Mouse (Mus musculus) kidney, postnatal 0 days (tissue): ENCODE measurements around the gene Setd7. TPM values are rescaled to one million over a fixed set of nuclear protein-coding genes. Genes with fewer than 3 reads are reported as not detected.
"Not testable (repeated sequence)": the region's sequence is repeated elsewhere in the genome, so short reads cannot be mapped to it uniquely, and the experiment has no call there.

Experiments
- ATAC-seq: fragments of 200-750 bp; cut with Nextera tagmentation; replicated peaks from 2 replicates; pipeline ENCODE4 v1.8.0; 2017; ENCODE audit warnings: low read depth, moderate number of reproducible peaks, moderate TSS enrichment, moderate library complexity; ENCODE audit not compliant: low FRiP score
- DNase-seq: peaks from one replicate; pipeline ENCODE4 v3.0.0-alpha.2; 2016; ENCODE audit warnings: low spot score
- H3K27ac ChIP-seq: fragments of 300-500 bp; sonication (generic); 2 replicates; pipeline ENCODE4 v1.5.1; 2014; ENCODE audit warnings: mild to moderate bottlenecking
- H3K27me3 ChIP-seq: fragments of 300-500 bp; sonication (generic); 2 replicates; pipeline ENCODE4 v1.6.1; 2014; ENCODE audit warnings: low read length, mixed read lengths; ENCODE audit not compliant: insufficient read depth
- H3K36me3 ChIP-seq: fragments of 300-500 bp; sonication (generic); 2 replicates; pipeline ENCODE4 v1.6.1; 2014; ENCODE audit warnings: low read length, mixed read lengths; ENCODE audit not compliant: insufficient read depth
- H3K4me1 ChIP-seq: fragments of 300-500 bp; sonication (generic); replicated peaks from 2 replicates; pipeline ENCODE4 v1.6.1; 2014; ENCODE audit warnings: antibody characterized with exemption, low read length, mixed read lengths; ENCODE audit not compliant: insufficient read depth
- H3K4me2 ChIP-seq: fragments of 300-500 bp; sonication (generic); 2 replicates; pipeline ENCODE4 v1.6.1; 2014; ENCODE audit warnings: mild to moderate bottlenecking, low read length, moderate library complexity, mixed read lengths
- H3K4me3 ChIP-seq: fragments of 300-500 bp; sonication (generic); replicated peaks from 2 replicates; pipeline ENCODE4 v1.5.1; 2014; ENCODE audit warnings: low read depth, low read length
- H3K9ac ChIP-seq: fragments of 300-500 bp; sonication (generic); 2 replicates; pipeline ENCODE4 v1.6.1; 2014; ENCODE audit warnings: low read depth, low read length
- H3K9me3 ChIP-seq: fragments of 300-500 bp; sonication (generic); replicated peaks from 2 replicates; pipeline ENCODE4 v1.6.1; 2016; ENCODE audit warnings: low read length, inconsistent platforms, mixed read lengths
- CTCF ChIP-seq: IDR thresholded peaks from 2 replicates; pipeline ENCODE4 v1.5.1; 2016; ENCODE audit warnings: antibody characterized with exemption, low read depth, mild to moderate bottlenecking, moderate library complexity
- WGBS: fragments of 180-500 bp; shearing (Covaris S2); extraction: QIAGEN DNeasy Blood & Tissue Kit; methylation state at CpG from one replicate; pipeline ENCODE4 v1.1.7; 2014; 5-methylcytosine and 5-hydroxymethylcytosine counted together
- polyA plus RNA-seq: library from polyadenylated mRNA; unstranded; fragments of >200 nt; fragmentation: Nextera tagmentation; extraction: Ambion mirVana; gene quantifications from 2 replicates; pipeline ENCODE4 v1.2.1, GENCODE M21; 2015

Setd7 gene
- polyA plus RNA-seq, 1 experiment from 2014 or later, result 2.0 TPM

DNA sequence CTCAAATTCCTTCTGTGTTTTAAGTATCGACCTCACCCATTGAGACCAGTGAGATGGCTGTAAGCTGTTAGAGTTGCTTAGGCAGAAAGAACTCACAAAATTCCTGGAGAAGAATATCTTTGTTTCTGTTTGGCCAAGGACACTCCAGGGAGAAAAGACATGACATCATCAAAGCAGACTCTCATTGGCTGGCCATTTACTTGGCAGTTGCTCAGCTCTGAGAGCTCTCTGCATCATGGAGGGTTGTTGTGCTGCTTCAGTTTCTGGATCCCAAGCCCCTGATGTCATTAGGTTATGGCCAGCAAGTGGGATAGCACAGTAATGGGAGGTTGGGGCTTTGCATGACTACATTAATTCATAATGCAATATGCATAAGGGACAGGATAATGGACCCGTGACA, 35.9 kb upstream of the Setd7 start:
- H3K27me3 ChIP-seq, result no peaks in the 10 kb centered on the region
- WGBS, result 85% methylated on average over 2 of the region's 2 CpGs
- H3K4me2 ChIP-seq, result no peak overlapping the region
- H3K4me1 ChIP-seq, result no peaks in the 10 kb centered on the region
- no peak overlapping the region for H3K27ac ChIP-seq
- H3K36me3 ChIP-seq, result no peaks in the 10 kb centered on the region
- no peaks in the 10 kb centered on the region for H3K9me3 ChIP-seq
- ATAC-seq, result no peak
- H3K9ac ChIP-seq, result no peak overlapping the region
- peak; percentile 21 for DNase-seq
- no peak overlapping the region for H3K4me3 ChIP-seq
- no peak for TF ChIP-seq CTCF

DNA sequence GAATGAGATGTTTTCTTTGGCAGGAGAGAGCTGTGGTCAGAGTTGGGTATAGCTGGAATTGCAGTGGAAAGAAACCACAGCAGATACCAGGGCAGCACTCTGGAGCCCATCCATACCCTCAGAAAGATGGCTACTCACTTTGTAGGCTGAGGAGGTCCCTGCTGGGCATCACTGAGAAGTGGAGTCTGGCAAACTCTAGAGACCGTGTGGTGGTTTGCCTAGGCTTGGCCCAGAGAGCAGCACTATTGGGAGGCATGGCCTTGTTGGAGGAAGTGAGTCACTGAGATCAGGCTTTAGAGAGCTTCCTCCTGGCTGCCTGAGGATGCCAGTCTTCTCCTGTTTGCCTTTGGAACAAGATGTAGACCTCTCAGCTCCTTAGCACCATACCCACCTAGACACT, 32.8 kb upstream of the Setd7 start:
- Histone ChIP-seq H3K9me3 (no peaks in the 10 kb centered on the region), H3K4me3 (no peak overlapping the region), H3K9ac (no peak overlapping the region), H3K27ac (no peak overlapping the region), H3K27me3 (no peaks in the 10 kb centered on the region), H3K4me1 (no peaks in the 10 kb centered on the region), H3K4me2 (no peak overlapping the region), H3K36me3 (no peaks in the 10 kb centered on the region)
- 88% methylated on average over 1 of the region's 1 CpGs for WGBS
- no peak for DNase-seq
- ATAC-seq, result no peak
- no peak for TF ChIP-seq CTCF

GRCm38 (mm10) chr3:51591591-51591990, 30.9 kb upstream of the Setd7 start:
- Histone ChIP-seq H3K4me2 (no peak overlapping the region), H3K4me3 (no peak overlapping the region), H3K9me3 (no peaks in the 10 kb centered on the region), H3K9ac (no peak overlapping the region), H3K27me3 (no peaks in the 10 kb centered on the region), H3K27ac (no peak overlapping the region), H3K36me3 (no peaks in the 10 kb centered on the region), H3K4me1 (no peaks in the 10 kb centered on the region)
- no peak for DNase-seq
- no peak for TF ChIP-seq CTCF
- no peak for ATAC-seq
- WGBS, result 93% methylated on average over 6 of the region's 6 CpGs

DNA sequence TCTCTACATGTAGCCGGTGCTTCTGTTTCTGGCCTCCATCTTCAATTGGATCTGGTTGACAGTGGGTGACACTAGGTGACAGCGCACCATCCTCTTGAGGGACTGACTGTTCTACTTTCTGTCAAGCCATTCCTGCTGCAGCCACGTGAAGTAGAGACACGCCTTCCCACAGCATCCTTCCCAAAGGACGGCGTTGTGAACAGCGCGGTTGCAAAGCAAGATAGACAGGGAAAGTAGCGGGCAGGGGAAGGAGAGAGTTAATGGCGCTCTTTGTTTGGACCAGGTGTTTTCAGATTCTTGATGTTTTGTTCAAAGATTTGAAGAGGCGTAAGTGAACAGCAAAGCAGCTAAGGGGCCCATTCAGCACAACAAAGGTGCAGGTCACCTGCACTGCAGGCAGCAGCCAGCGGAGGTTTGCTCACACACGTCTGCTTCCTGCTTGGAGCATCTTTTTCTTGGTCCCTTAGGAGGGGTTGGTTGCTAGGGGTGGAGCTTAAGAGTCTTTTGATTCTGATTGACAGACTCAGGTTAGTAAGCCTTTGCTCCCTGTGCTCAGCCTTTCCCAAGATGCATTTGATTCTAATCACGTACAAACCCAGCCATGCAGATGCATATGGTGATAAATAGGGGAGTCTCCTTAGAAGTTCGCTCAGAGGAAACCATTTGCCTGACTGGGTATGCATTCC, 29.7 kb upstream of the Setd7 start:
- ATAC-seq (peak; percentile 57; the same call in 1 of the 2 replicates), DNase-seq (no peak)
- H3K36me3 ChIP-seq, result no peaks in the 10 kb centered on the region
- H3K9me3 ChIP-seq, result no peaks in the 10 kb centered on the region
- H3K9ac ChIP-seq, result no peak overlapping the region
- H3K4me2 ChIP-seq, result no peak overlapping the region
- H3K4me1 ChIP-seq, result no peaks in the 10 kb centered on the region
- no peak for TF ChIP-seq CTCF
- no peaks in the 10 kb centered on the region for H3K27me3 ChIP-seq
- WGBS, result 49% methylated on average over 15 of the region's 15 CpGs
- no peak overlapping the region for H3K4me3 ChIP-seq
- H3K27ac ChIP-seq, result no peak overlapping the region

DNA sequence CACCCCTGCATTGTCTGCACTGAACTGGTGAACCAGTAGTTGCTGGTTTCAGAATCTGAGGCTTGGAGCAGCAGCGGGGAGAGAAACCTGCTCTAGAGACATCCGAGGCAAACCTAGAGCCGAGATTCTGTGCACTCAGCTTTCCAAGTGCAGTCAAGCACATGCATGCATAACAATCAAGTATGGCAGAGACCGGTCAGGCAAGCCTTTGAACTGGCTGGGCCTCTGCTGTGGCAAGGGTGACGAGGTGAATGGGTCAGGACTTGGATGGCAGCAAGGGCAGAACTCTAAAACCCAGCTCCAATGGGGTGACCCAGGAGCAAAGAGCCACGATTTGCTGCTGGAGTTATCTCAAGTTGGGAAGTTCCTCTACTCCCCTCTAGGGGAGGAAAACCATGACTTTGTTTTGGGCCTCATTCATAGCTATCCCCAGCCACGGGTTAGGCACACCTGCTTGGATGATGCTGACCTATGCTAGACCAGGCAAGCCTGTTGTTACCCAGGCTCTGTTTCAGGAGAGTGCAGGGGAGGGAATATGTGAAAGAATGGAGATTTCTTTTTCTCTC, 27.1 kb upstream of the Setd7 start:
- ATAC-seq, result no peak
- DNase-seq, result no peak

GRCm38 (mm10) chr3:51583574-51584391, 23.1 kb upstream of the Setd7 start:
- Histone ChIP-seq H3K27ac (no peak overlapping the region), H3K36me3 (no peaks in the 10 kb centered on the region), H3K4me1 (no peaks in the 10 kb centered on the region), H3K4me3 (no peak overlapping the region), H3K27me3 (no peaks in the 10 kb centered on the region), H3K9me3 (no peaks in the 10 kb centered on the region), H3K9ac (no peak overlapping the region), H3K4me2 (no peak overlapping the region)
- WGBS, result 22% methylated on average over 18 of the region's 18 CpGs
- peak; percentile 89 for TF ChIP-seq CTCF
- ATAC-seq, result peak; percentile 72
- DNase-seq, result peak; percentile 91

More for the DNA sequence above, 27.1 kb upstream of the Setd7 start:
- no peaks in the 10 kb centered on the region for H3K4me1 ChIP-seq
- WGBS, result 49% methylated on average over 7 of the region's 7 CpGs
- no peak overlapping the region for H3K9ac ChIP-seq
- H3K27me3 ChIP-seq, result no peaks in the 10 kb centered on the region
- no peaks in the 10 kb centered on the region for H3K36me3 ChIP-seq
- no peak overlapping the region for H3K4me2 ChIP-seq
- TF ChIP-seq CTCF, result peak; percentile 42; the same call in 1 of the 2 replicates
- H3K27ac ChIP-seq, result no peak overlapping the region
- H3K4me3 ChIP-seq, result no peak overlapping the region
- no peaks in the 10 kb centered on the region for H3K9me3 ChIP-seq

DNA sequence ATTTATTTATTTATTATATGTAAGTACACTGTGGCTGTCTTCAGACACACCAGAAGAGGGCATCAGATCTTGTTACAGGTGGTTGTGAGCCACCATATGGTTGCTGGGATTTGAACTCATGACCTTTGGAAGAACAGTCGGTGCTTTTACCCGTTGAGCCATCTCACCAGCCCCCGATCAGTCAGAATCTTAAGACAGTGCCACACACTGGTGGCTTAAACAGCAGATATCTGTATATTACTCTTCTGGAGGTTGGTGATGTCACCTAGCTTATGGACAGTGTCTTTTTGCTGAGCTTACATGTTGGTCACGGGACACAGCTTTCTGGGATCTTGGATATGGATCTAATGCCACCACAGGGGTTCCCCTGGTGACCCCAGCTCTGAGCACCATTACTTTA, 18.6 kb upstream of the Setd7 start:
- not testable (repeated sequence) for H3K27ac ChIP-seq, H3K4me1 ChIP-seq, H3K36me3 ChIP-seq, H3K4me2 ChIP-seq, H3K9ac ChIP-seq, H3K9me3 ChIP-seq, DNase-seq, H3K4me3 ChIP-seq, H3K27me3 ChIP-seq, ATAC-seq
- 73% methylated on average over 4 of the region's 4 CpGs for WGBS
